Mouse (Mus musculus) forebrain, embryonic 11.5 days (tissue): Measurements from ENCODE around the gene Chka. TPM values are rescaled to one million over a fixed set of nuclear protein-coding genes. Genes with fewer than 3 reads are reported as not detected.

ENCODE experiments used
- ATAC-seq: fragments of 200-750 bp; cut with Nextera tagmentation; replicated peaks from 2 replicates; pipeline ENCODE4 v1.8.0; 2017; ENCODE audit warnings: moderate TSS enrichment; ENCODE audit not compliant: low FRiP score
- DNase-seq: peaks from one replicate; pipeline ENCODE4 v3.0.0-alpha.2; 2017; ENCODE audit warnings: low spot score
- H3K27ac ChIP-seq: fragments of 300-500 bp; sonication (generic); 2 replicates; pipeline ENCODE4 v1.5.1; 2014; ENCODE audit warnings: low read depth, low read length
- H3K27me3 ChIP-seq: fragments of 300-500 bp; sonication (generic); 2 replicates; pipeline ENCODE4 v1.6.1; 2014; ENCODE audit warnings: mild to moderate bottlenecking, low read length, mixed read lengths; ENCODE audit not compliant: control insufficient read depth, insufficient read depth
- H3K36me3 ChIP-seq: fragments of 300-500 bp; sonication (generic); 2 replicates; pipeline ENCODE4 v1.6.1; 2014; ENCODE audit warnings: mild to moderate bottlenecking, low read length, moderate library complexity, mixed read lengths; ENCODE audit not compliant: control insufficient read depth, insufficient read depth
- H3K4me1 ChIP-seq: fragments of 300-500 bp; sonication (generic); replicated peaks from 2 replicates; pipeline ENCODE4 v1.6.1; 2014; ENCODE audit warnings: low read length, mixed read lengths; ENCODE audit not compliant: control insufficient read depth, insufficient read depth
- H3K4me2 ChIP-seq: fragments of 300-500 bp; sonication (generic); 2 replicates; pipeline ENCODE4 v1.6.1; 2014; ENCODE audit warnings: low read depth, mild to moderate bottlenecking, low read length, moderate library complexity, mixed read lengths; ENCODE audit not compliant: severe bottlenecking
- H3K4me3 ChIP-seq: fragments of 300-500 bp; sonication (generic); 2 replicates; pipeline ENCODE4 v1.5.1; 2014; ENCODE audit warnings: low read depth, low read length
- H3K9ac ChIP-seq: fragments of 300-500 bp; sonication (generic); 2 replicates; pipeline ENCODE4 v1.6.1; 2014; ENCODE audit warnings: low read length
- H3K9me3 ChIP-seq: fragments of 300-500 bp; sonication (generic); 2 replicates; pipeline ENCODE4 v1.6.1; 2016; ENCODE audit warnings: low read length, mixed read lengths; ENCODE audit not compliant: control insufficient read depth
- WGBS: fragments of 180-500 bp; shearing (Covaris S2); extraction: QIAGEN DNeasy Blood & Tissue Kit; methylation state at CpG from one replicate; pipeline ENCODE4 v1.1.7; 2014; 5-methylcytosine and 5-hydroxymethylcytosine counted together
- polyA plus RNA-seq: library from polyadenylated mRNA; unstranded; fragments of >200 nt; fragmentation: Nextera tagmentation; extraction: Ambion mirVana; gene quantifications from 2 replicates; pipeline ENCODE4 v1.2.1, GENCODE M21; 2014

Chka gene
- polyA plus RNA-seq, 1 experiment from 2014 or later, result 70.0 TPM

DNA sequence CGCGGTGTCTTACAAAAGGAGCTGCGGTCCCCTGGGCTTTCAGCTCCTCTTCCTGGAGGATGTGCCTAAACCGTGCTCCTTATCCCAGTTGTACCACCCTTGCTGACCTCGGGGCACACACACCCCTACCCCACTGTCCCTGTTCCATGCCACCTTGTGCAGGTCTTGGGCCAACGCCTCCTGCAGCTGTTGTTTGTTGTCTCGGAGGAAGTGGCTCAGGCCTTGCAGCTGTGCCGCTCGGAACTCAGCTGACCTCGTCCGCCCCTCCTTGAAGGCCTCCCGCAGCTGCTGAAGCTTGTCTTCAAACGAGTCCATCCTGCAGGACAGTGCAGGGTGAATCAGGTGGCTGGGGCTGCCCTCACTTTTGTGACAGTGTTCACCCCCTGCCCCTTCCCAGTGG lies 72.0 kb downstream of the Chka start:
- Histone ChIP-seq H3K4me3 (no peak overlapping the region), H3K9ac (no peak overlapping the region), H3K27ac (no peak overlapping the region), H3K9me3 (no peaks in the 10 kb centered on the region), H3K4me2 (no peak overlapping the region), H3K27me3 (no peaks in the 10 kb centered on the region), H3K4me1 (no peaks in the 10 kb centered on the region), H3K36me3 (no peaks in the 10 kb centered on the region)
- no peak for ATAC-seq
- DNase-seq, result no peak
- WGBS, result 65% methylated on average over 13 of the region's 13 CpGs

- 72% methylated on average over 8 of the region's 8 CpGs for whole genome bisulfite sequencing
- no peak for ATAC-seq
- Histone ChIP-seq H3K27me3 (no peaks in the 10 kb centered on the region), H3K36me3 (no peaks in the 10 kb centered on the region), H3K4me3 (no peak overlapping the region), H3K9me3 (no peaks in the 10 kb centered on the region), H3K4me2 (no peak overlapping the region), H3K4me1 (no peaks in the 10 kb centered on the region), H3K9ac (no peak overlapping the region), H3K27ac (no peak overlapping the region)
- DNase-seq, result no peak
These were observed 72.6 kb downstream of the Chka start for GRCm38 (mm10) chr19:3924190-3924589.

DNA sequence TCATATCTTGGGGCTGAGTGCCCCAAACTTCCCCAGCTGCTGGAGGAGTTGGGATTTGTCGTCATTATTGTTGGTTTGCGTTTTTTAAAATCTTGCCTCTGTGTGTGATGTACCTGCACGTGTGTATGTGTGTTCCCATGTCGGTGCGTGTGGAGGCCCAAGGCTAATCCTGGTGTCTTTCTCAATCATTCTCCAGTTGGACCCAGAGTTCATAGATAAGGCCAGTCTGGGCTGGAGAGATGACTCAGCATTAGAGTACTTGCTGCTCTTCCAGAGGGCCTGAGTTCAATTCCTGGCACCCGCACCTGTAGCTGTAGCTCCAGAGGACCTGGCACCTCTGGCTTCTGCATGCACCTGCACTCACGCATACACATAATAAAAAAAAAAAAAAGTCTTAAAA lies 73.3 kb downstream of the Chka start:
- H3K4me2 ChIP-seq, result no peak overlapping the region
- H3K27me3 ChIP-seq, result no peaks in the 10 kb centered on the region
- ATAC-seq (no peak), DNase-seq (no peak)
- H3K9me3 ChIP-seq, result no peaks in the 10 kb centered on the region
- no peaks in the 10 kb centered on the region for H3K36me3 ChIP-seq
- H3K4me3 ChIP-seq, result no peak overlapping the region
- WGBS, result 91% methylated on average over 7 of the region's 7 CpGs
- H3K4me1 ChIP-seq, result no peaks in the 10 kb centered on the region
- H3K27ac ChIP-seq, result no peak overlapping the region
- no peak overlapping the region for H3K9ac ChIP-seq

DNA sequence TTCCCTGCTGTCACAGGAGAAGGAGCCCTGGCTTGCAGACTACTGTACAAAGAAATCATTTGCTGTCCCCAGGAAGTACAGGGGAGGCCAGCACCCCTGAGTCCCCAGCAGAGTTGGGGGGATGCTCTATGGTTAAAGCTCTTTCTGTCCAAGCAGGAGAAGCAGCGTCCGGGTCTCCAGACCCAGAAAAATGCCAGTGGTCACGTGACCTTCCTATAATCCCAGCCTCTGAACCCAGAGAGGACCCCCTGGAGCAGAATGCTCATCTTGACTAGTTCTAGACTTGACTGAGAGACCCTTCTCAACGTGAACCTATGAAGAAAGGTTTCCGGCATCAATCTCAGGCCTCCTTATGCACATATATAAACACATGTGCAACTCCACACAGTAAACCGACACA lies 74.3 kb downstream of the Chka start:
- no peak overlapping the region for H3K4me2 ChIP-seq
- ATAC-seq (no peak), DNase-seq (no peak)
- no peaks in the 10 kb centered on the region for H3K4me1 ChIP-seq
- no peak overlapping the region for H3K4me3 ChIP-seq
- H3K27me3 ChIP-seq, result no peaks in the 10 kb centered on the region
- H3K36me3 ChIP-seq, result no peaks in the 10 kb centered on the region
- H3K9ac ChIP-seq, result no peak overlapping the region
- H3K27ac ChIP-seq, result no peak overlapping the region
- 72% methylated on average over 6 of the region's 6 CpGs for WGBS
- H3K9me3 ChIP-seq, result no peaks in the 10 kb centered on the region

DNA sequence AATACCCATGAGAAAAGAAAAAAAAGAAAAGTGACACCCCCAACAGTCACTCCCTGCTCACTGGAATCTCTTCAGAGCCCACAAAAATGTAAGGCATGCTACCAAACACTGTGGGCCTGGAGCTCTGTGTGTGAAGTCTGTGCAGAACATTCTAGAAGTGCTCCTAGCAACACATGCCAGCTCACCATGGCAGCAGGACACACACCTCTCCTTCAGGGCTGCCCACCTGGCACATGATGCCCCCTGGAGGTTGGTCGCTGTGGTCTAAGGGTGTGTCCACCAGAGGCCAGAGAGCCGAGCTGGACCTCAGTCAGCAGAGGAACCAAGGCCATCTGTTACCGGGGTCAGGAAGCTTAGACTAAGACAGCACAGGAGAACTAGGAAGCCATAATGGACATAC lies 74.7 kb downstream of the Chka start:
- H3K27ac ChIP-seq, result no peak overlapping the region
- no peak overlapping the region for H3K4me2 ChIP-seq
- H3K9ac ChIP-seq, result no peak overlapping the region
- H3K4me1 ChIP-seq, result no peaks in the 10 kb centered on the region
- no peaks in the 10 kb centered on the region for H3K36me3 ChIP-seq
- H3K9me3 ChIP-seq, result no peaks in the 10 kb centered on the region
- H3K4me3 ChIP-seq, result no peak overlapping the region
- 71% methylated on average over 3 of the region's 3 CpGs for WGBS
- no peaks in the 10 kb centered on the region for H3K27me3 ChIP-seq
- no peak for ATAC-seq
- DNase-seq, result no peak

DNA sequence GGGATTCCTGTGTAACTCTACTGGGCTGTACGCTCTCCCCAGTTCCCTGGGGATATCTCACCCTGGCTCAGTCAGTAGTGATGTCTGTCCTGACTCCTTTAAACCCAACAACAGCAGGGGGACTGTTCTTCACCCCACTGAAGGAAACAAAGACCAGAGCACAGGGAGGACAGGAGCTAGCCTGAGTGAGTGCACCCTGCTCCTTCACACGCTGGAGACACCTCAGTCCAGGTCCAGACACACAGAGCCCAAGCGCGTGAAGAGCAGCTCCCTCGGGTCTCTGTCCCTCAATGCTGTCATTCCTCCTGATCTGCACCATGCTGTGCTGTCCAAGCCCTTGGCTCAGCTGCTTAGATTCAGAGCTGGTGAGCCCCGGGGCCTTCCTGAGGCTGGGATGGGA lies 75.1 kb downstream of the Chka start:
- Histone ChIP-seq H3K36me3 (no peaks in the 10 kb centered on the region), H3K4me2 (no peak overlapping the region), H3K4me3 (no peak overlapping the region), H3K27ac (no peak overlapping the region), H3K9me3 (no peaks in the 10 kb centered on the region), H3K4me1 (no peaks in the 10 kb centered on the region), H3K9ac (no peak overlapping the region), H3K27me3 (no peaks in the 10 kb centered on the region)
- DNase-seq, result no peak
- WGBS, result 60% methylated on average over 6 of the region's 6 CpGs
- ATAC-seq, result no peak

DNA sequence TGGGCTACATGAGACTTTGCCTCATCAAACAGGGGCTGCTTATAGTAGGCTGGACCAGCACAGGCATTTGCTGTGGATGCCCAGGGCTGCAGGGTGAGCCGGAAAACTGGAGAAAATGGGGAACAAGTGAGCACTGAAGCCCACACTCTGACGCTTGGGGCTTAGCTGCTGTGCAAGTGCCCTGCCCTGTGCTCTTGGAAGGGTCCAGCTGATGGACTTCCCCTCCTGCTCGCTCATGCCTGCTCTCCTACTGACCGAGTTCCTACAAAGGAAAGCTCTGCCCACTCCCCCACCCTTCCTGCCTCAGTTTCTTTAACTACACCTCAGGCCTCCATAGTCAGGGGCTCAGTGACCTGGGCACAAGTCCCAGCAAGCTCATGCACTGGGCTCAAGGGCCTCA lies 76.4 kb downstream of the Chka start:
- no peak overlapping the region for H3K27ac ChIP-seq
- ATAC-seq, result no peak
- no peak for DNase-seq
- 87% methylated on average over 4 of the region's 4 CpGs for WGBS
- no peak overlapping the region for H3K4me2 ChIP-seq
- H3K36me3 ChIP-seq, result no peaks in the 10 kb centered on the region
- H3K9me3 ChIP-seq, result no peaks in the 10 kb centered on the region
- no peak overlapping the region for H3K9ac ChIP-seq
- H3K4me3 ChIP-seq, result no peak overlapping the region
- no peaks in the 10 kb centered on the region for H3K4me1 ChIP-seq
- H3K27me3 ChIP-seq, result no peaks in the 10 kb centered on the region

- ATAC-seq (no peak), DNase-seq (no peak)
- H3K9me3 ChIP-seq, result no peaks in the 10 kb centered on the region
- H3K27ac ChIP-seq, result no peak overlapping the region
- H3K4me1 ChIP-seq, result no peaks in the 10 kb centered on the region
- no peaks in the 10 kb centered on the region for H3K27me3 ChIP-seq
- H3K36me3 ChIP-seq, result no peaks in the 10 kb centered on the region
- WGBS, result 80% methylated on average over 4 of the region's 4 CpGs
- H3K9ac ChIP-seq, result no peak overlapping the region
- H3K4me3 ChIP-seq, result no peak overlapping the region
- no peak overlapping the region for H3K4me2 ChIP-seq
These were observed 77.2 kb downstream of the Chka start for GRCm38 (mm10) chr19:3928779-3929178.

GRCm38 (mm10) chr19:3929211-3929941 lies 77.8 kb downstream of the Chka start, which contains the start of gene Aldh3b1:
Gene Aldh3b1 (minus strand): TSS chr19:3929808.
- no peaks in the 10 kb centered on the region for H3K4me1 ChIP-seq
- no peak within 1 kb of the TSS for H3K4me3 ChIP-seq
- no peak for ATAC-seq
- no peak within 1 kb of the TSS for H3K4me2 ChIP-seq
- H3K9me3 ChIP-seq, result no peaks in the 10 kb centered on the region
- no peak within 1 kb of the TSS for H3K27ac ChIP-seq
- no peaks in the 10 kb centered on the region for H3K36me3 ChIP-seq
- no peak within 1 kb of the TSS for H3K9ac ChIP-seq
- no peaks in the 10 kb centered on the region for H3K27me3 ChIP-seq
- WGBS, result 77% methylated on average over 12 of the region's 12 CpGs
- DNase-seq, result no peak
